Mouse (Mus musculus) embryonic facial prominence, embryonic 10.5 days (tissue): Measurements from ENCODE around the gene Slx1b. TPM values are rescaled to one million over a fixed set of nuclear protein-coding genes. Genes with fewer than 3 reads are reported as not detected.

Experiments
- DNase-seq: peaks from one replicate; pipeline ENCODE4 v3.0.0-alpha.2; 2017; ENCODE audit warnings: low spot score
- H3K27ac ChIP-seq: fragments of 300-500 bp; sonication (generic); replicated peaks from 2 replicates; pipeline ENCODE4 v1.5.1; 2016; ENCODE audit warnings: mild to moderate bottlenecking
- H3K27me3 ChIP-seq: fragments of 300-500 bp; sonication (generic); replicated peaks from 2 replicates; pipeline ENCODE4 v1.6.1; 2016; ENCODE audit warnings: low read depth, mild to moderate bottlenecking; ENCODE audit not compliant: poor library complexity, severe bottlenecking
- H3K36me3 ChIP-seq: fragments of 300-500 bp; sonication (generic); replicated peaks from 2 replicates; pipeline ENCODE4 v1.6.1; 2016; ENCODE audit warnings: mild to moderate bottlenecking, moderate library complexity
- H3K4me1 ChIP-seq: fragments of 300-500 bp; sonication (generic); 2 replicates; pipeline ENCODE4 v1.6.1; 2016
- H3K4me3 ChIP-seq: fragments of 300-500 bp; sonication (generic); 2 replicates; pipeline ENCODE4 v1.5.1; 2016; ENCODE audit warnings: mild to moderate bottlenecking, moderate library complexity
- H3K9me3 ChIP-seq: fragments of 300-500 bp; sonication (generic); 2 replicates; pipeline ENCODE4 v1.6.1; 2016; ENCODE audit warnings: mild to moderate bottlenecking
- WGBS: fragments of 180-500 bp; shearing (Covaris S2); methylation state at CpG from one replicate; pipeline ENCODE4 v1.1.7; 2016; 5-methylcytosine and 5-hydroxymethylcytosine counted together
- polyA plus RNA-seq: library from polyadenylated mRNA; unstranded; fragments of >200 nt; fragmentation: Nextera tagmentation; extraction: Ambion mirVana; gene quantifications from 2 replicates; pipeline ENCODE4 v1.2.1, GENCODE M21; 2016

Slx1b gene
- polyA plus RNA-seq, 1 experiment from 2014 or later: 14.4 TPM

- H3K4me3 ChIP-seq: no peak overlapping the region
- no peaks in the 10 kb centered on the region for H3K36me3 ChIP-seq
- no peaks in the 10 kb centered on the region for H3K27me3 ChIP-seq
- DNase-seq: no peak
- H3K9me3 ChIP-seq: peaks cover 2% of the 10 kb centered on the region; the same call in 1 of the 2 replicates
- H3K27ac ChIP-seq: no peak overlapping the region
- H3K4me1 ChIP-seq: no peaks in the 10 kb centered on the region
- WGBS: 90% methylated on average over 3 of the region's 3 CpGs
Observed at GRCm38 (mm10) chr7:126717566-126717965, 22.0 kb upstream of the Slx1b start.

GRCm38 (mm10) chr7:126715679-126716078, 20.1 kb upstream of the Slx1b start:
- no peak overlapping the region for H3K27ac ChIP-seq
- WGBS: 79% methylated on average over 4 of the region's 4 CpGs
- no peaks in the 10 kb centered on the region for H3K36me3 ChIP-seq

GRCm38 (mm10) chr7:126711910-126712309, 16.3 kb upstream of the Slx1b start:
- no peak for DNase-seq
- 74% methylated on average over 3 of the region's 3 CpGs for WGBS
- Histone ChIP-seq H3K4me1 (no peaks in the 10 kb centered on the region), H3K9me3 (peaks cover 8% of the 10 kb centered on the region; the same call in 1 of the 2 replicates), H3K36me3 (no peaks in the 10 kb centered on the region), H3K27me3 (no peaks in the 10 kb centered on the region), H3K4me3 (no peak overlapping the region), H3K27ac (no peak overlapping the region)

More at GRCm38 (mm10) chr7:126715679-126716078, 20.1 kb upstream of the Slx1b start:
- no peaks in the 10 kb centered on the region for H3K9me3 ChIP-seq
- no peaks in the 10 kb centered on the region for H3K4me1 ChIP-seq
- H3K27me3 ChIP-seq: no peaks in the 10 kb centered on the region
- no peak overlapping the region for H3K4me3 ChIP-seq
- DNase-seq: no peak

- DNase-seq: no peak
- Histone ChIP-seq H3K9me3 (peaks cover 8% of the 10 kb centered on the region; the same call in 1 of the 2 replicates), H3K4me3 (no peak overlapping the region), H3K27ac (no peak overlapping the region), H3K36me3 (no peaks in the 10 kb centered on the region), H3K27me3 (peaks cover 14% of the 10 kb centered on the region), H3K4me1 (peaks cover under 1% of the 10 kb centered on the region; the same call in 1 of the 2 replicates)
- WGBS: 76% methylated on average over 4 of the region's 4 CpGs
Observed at GRCm38 (mm10) chr7:126710266-126710665, 14.7 kb upstream of the Slx1b start.

GRCm38 (mm10) chr7:126708175-126708952, 12.8 kb upstream of the Slx1b start:
- Histone ChIP-seq H3K4me1 (peaks cover 16% of the 10 kb centered on the region), H3K4me3 (no peak overlapping the region), H3K27ac (no peak overlapping the region), H3K9me3 (peaks cover 8% of the 10 kb centered on the region; the same call in 1 of the 2 replicates), H3K36me3 (no peaks in the 10 kb centered on the region), H3K27me3 (peaks cover 33% of the 10 kb centered on the region)
- no peak for DNase-seq
- 83% methylated on average over 10 of the region's 10 CpGs for WGBS

- Histone ChIP-seq H3K4me3 (no peak within 1 kb of the TSS), H3K27me3 (peaks cover 41% of the 10 kb centered on the region), H3K27ac (no peak within 1 kb of the TSS), H3K9me3 (peaks cover 8% of the 10 kb centered on the region; the same call in 1 of the 2 replicates), H3K4me1 (peaks cover 16% of the 10 kb centered on the region), H3K36me3 (no peaks in the 10 kb centered on the region)
- 91% methylated on average over 19 of the region's 19 CpGs for WGBS
- DNase-seq: no peak
Observed at GRCm38 (mm10) chr7:126707442-126708174, 12.0 kb upstream of the Slx1b start, which contains the start of gene Coro1a. Gene Coro1a, minus strand, starts transcription at chr7:126707787.

GRCm38 (mm10) chr7:126704121-126704980, 8.8 kb upstream of the Slx1b start:
- WGBS: 2% methylated on average over 39 of the region's 39 CpGs
- Histone ChIP-seq H3K9me3 (peaks cover 8% of the 10 kb centered on the region; the same call in 1 of the 2 replicates), H3K27ac (peak overlapping the region; percentile 83), H3K4me1 (peaks cover 32% of the 10 kb centered on the region), H3K36me3 (peaks cover 15% of the 10 kb centered on the region), H3K27me3 (peaks cover 52% of the 10 kb centered on the region), H3K4me3 (peak overlapping the region; percentile 78)
- DNase-seq: peak; percentile 83

GRCm38 (mm10) chr7:126703757-126704077, 8.1 kb upstream of the Slx1b start:
- H3K9me3 ChIP-seq: peaks cover 2% of the 10 kb centered on the region; the same call in 1 of the 2 replicates
- no peak for DNase-seq
- peaks cover 21% of the 10 kb centered on the region for H3K36me3 ChIP-seq
- H3K27me3 ChIP-seq: peaks cover 52% of the 10 kb centered on the region
- peaks cover 32% of the 10 kb centered on the region for H3K4me1 ChIP-seq
- 18% methylated on average over 7 of the region's 7 CpGs for WGBS
- H3K4me3 ChIP-seq: peak overlapping the region; percentile 78
- H3K27ac ChIP-seq: no peak overlapping the region; the same call in 1 of the 2 replicates

- WGBS: 85% methylated on average over 12 of the region's 12 CpGs
- Histone ChIP-seq H3K4me1 (peaks cover 32% of the 10 kb centered on the region), H3K27ac (no peak overlapping the region)
Observed at GRCm38 (mm10) chr7:126702861-126703756, 7.5 kb upstream of the Slx1b start.

GRCm38 (mm10) chr7:126702358-126702757, 6.8 kb upstream of the Slx1b start:
- H3K36me3 ChIP-seq: peaks cover 29% of the 10 kb centered on the region
- no peak for DNase-seq
- no peak overlapping the region for H3K27ac ChIP-seq
- H3K4me1 ChIP-seq: peaks cover 34% of the 10 kb centered on the region
- H3K27me3 ChIP-seq: peaks cover 52% of the 10 kb centered on the region
- H3K4me3 ChIP-seq: no peak overlapping the region
- 79% methylated on average over 6 of the region's 6 CpGs for WGBS
- no peaks in the 10 kb centered on the region for H3K9me3 ChIP-seq

More at GRCm38 (mm10) chr7:126702861-126703756, 7.5 kb upstream of the Slx1b start:
- H3K4me3 ChIP-seq: peak overlapping the region; percentile 78
- peaks cover 23% of the 10 kb centered on the region for H3K36me3 ChIP-seq
- no peak for DNase-seq
- H3K27me3 ChIP-seq: peaks cover 52% of the 10 kb centered on the region
- H3K9me3 ChIP-seq: no peaks in the 10 kb centered on the region

- peaks cover 52% of the 10 kb centered on the region for H3K27me3 ChIP-seq
- H3K9me3 ChIP-seq: no peaks in the 10 kb centered on the region
- peaks cover 34% of the 10 kb centered on the region for H3K36me3 ChIP-seq
- 60% methylated on average over 24 of the region's 24 CpGs for WGBS
- peak overlapping the region; percentile 23 for H3K4me3 ChIP-seq
- peaks cover 40% of the 10 kb centered on the region for H3K4me1 ChIP-seq
- DNase-seq: no peak
- no peak overlapping the region for H3K27ac ChIP-seq
Observed at GRCm38 (mm10) chr7:126701559-126702357, 6.2 kb upstream of the Slx1b start.
